Mouse (Mus musculus) stomach, postnatal 0 days (tissue): ENCODE data around the gene Fbxl18.
"Not testable (repeated sequence)": the region's sequence is repeated elsewhere in the genome, so short reads cannot be mapped to it uniquely, and the experiment has no call there.

Source experiments
- CTCF ChIP-seq: IDR thresholded peaks from 2 replicates; pipeline ENCODE4 v1.5.1; 2016; ENCODE audit warnings: antibody characterized with exemption, low read depth, mild to moderate bottlenecking, moderate library complexity
- EP300 ChIP-seq: optimal IDR thresholded peaks from 2 replicates; pipeline ENCODE3; 2016; ENCODE audit warnings: antibody characterized with exemption

DNA sequence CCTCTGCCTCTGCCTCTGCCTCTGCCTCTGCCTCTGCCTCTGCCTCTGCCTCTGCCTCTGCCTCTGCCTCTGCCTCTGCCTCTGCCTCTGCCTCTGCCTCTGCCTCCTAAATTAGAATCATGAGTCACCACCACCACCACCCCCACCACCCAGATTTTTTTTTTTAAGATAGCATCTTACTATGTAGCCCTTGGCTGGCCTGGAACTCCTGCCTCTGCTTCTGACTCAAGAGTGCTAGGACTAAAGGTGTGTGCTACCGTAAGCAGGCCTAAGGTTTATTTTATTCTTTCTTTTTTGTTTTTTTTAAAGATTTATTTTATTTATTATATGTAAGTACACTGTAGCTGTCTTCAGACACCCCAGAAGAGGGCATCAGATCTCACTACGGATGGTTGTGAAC is 57.8 kb downstream of the Fbxl18 start:
- TF ChIP-seq EP300, CTCF: not testable (repeated sequence)
